Mouse (Mus musculus) limb, embryonic 11.5 days (tissue): Measurements from ENCODE around the gene Tst. TPM values are rescaled to one million over a fixed set of nuclear protein-coding genes. Genes with fewer than 3 reads are reported as not detected.

Experiments used
- ATAC-seq: fragments of 200-750 bp; cut with Nextera tagmentation; 2 replicates; pipeline ENCODE4 v1.8.0; 2017; ENCODE audit warnings: low read depth; ENCODE audit not compliant: insufficient number of reproducible peaks, low FRiP score, low TSS enrichment
- DNase-seq: peaks from one replicate; pipeline ENCODE4 v3.0.0-alpha.2; 2015; ENCODE audit warnings: low spot score
- H3K27ac ChIP-seq: fragments of 300-500 bp; sonication (generic); replicated peaks from 2 replicates; pipeline ENCODE4 v1.5.1; 2014; ENCODE audit warnings: low read depth, mild to moderate bottlenecking, low read length
- H3K27me3 ChIP-seq: fragments of 300-500 bp; sonication (generic); 2 replicates; pipeline ENCODE4 v1.6.1; 2014; ENCODE audit warnings: mild to moderate bottlenecking, low read length, mixed read lengths; ENCODE audit not compliant: control insufficient read depth, insufficient read depth
- H3K36me3 ChIP-seq: fragments of 300-500 bp; sonication (generic); 2 replicates; pipeline ENCODE4 v1.6.1; 2014; ENCODE audit warnings: mild to moderate bottlenecking, low read length, moderate library complexity, mixed read lengths; ENCODE audit not compliant: control insufficient read depth, insufficient read depth
- H3K4me1 ChIP-seq: fragments of 300-500 bp; sonication (generic); 2 replicates; pipeline ENCODE4 v1.6.1; 2014; ENCODE audit warnings: low read length, mixed read lengths; ENCODE audit not compliant: control insufficient read depth, insufficient read depth
- H3K4me2 ChIP-seq: fragments of 300-500 bp; sonication (generic); 2 replicates; pipeline ENCODE4 v1.6.1; 2014; ENCODE audit warnings: low read depth, mild to moderate bottlenecking, moderate library complexity; ENCODE audit not compliant: severe bottlenecking
- H3K4me3 ChIP-seq: fragments of 300-500 bp; sonication (generic); 2 replicates; pipeline ENCODE4 v1.5.1; 2014; ENCODE audit warnings: low read depth, low read length
- H3K9ac ChIP-seq: fragments of 300-500 bp; sonication (generic); 2 replicates; pipeline ENCODE4 v1.6.1; 2014; ENCODE audit warnings: mild to moderate bottlenecking, low read length
- H3K9me3 ChIP-seq: fragments of 300-500 bp; sonication (generic); 2 replicates; pipeline ENCODE4 v1.6.1; 2016; ENCODE audit warnings: low read length; ENCODE audit not compliant: control insufficient read depth
- WGBS: fragments of 180-500 bp; shearing (Covaris S2); extraction: QIAGEN DNeasy Blood & Tissue Kit; methylation state at CpG from one replicate; pipeline ENCODE4 v1.1.7; 2014; 5-methylcytosine and 5-hydroxymethylcytosine counted together
- polyA plus RNA-seq: library from polyadenylated mRNA; unstranded; fragments of >200 nt; fragmentation: Nextera tagmentation; extraction: Ambion mirVana; gene quantifications from 2 replicates; pipeline ENCODE4 v1.2.1, GENCODE M21; 2014

Gene Tst
- polyA plus RNA-seq, 1 experiment from 2014 or later: 7.8 TPM

DNA sequence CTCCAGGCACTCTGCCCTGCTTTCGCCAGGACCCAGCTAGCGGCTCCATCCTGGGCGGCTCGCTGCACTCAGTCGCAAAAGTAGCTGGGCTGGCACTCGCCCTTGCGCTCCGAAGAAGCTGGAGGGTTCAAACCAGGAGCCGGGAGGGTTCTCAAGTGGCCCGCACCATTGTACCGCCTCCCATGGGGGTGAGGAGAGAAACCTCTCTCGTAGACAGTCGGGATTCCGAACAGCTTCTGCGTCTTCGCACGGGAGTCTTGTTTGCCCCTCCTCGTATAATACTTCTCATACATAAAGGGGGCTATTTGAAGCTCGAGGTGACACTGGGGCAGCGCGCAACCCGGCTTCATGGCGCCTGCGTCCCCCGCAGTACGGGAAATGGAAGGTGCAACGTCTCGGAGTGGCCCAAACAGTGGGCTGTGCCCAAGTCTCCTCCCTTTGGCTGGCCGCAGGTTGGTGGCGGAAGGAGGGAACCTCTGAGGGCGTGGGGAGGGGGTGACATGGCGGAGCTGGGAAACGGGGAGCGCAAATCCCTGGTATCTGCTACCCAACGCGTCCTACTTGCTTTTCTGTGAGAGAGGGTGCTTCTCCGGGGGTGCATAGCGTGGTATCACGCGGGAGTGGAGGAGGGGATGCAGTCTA is 707 bp upstream of the Tst start, which contains the start of gene Mpst:
Mpst (plus strand) TSS at position 124 of the 642 bp plus-strand sequence.
- peak within 1 kb of the TSS; percentile 78 for H3K9ac ChIP-seq
- H3K9me3 ChIP-seq: no peaks in the 10 kb centered on the region
- H3K4me2 ChIP-seq: peak within 1 kb of the TSS; percentile 93
- ATAC-seq (peak; percentile 84), DNase-seq (peak; percentile 87)
- peaks cover 25% of the 10 kb centered on the region for H3K27me3 ChIP-seq
- WGBS: under 1% methylated on average over 40 of the region's 40 CpGs
- H3K4me1 ChIP-seq: peaks cover 18% of the 10 kb centered on the region
- peak within 1 kb of the TSS; percentile 75 for H3K27ac ChIP-seq
- H3K36me3 ChIP-seq: no peaks in the 10 kb centered on the region
- peak within 1 kb of the TSS; percentile 56 for H3K4me3 ChIP-seq

DNA sequence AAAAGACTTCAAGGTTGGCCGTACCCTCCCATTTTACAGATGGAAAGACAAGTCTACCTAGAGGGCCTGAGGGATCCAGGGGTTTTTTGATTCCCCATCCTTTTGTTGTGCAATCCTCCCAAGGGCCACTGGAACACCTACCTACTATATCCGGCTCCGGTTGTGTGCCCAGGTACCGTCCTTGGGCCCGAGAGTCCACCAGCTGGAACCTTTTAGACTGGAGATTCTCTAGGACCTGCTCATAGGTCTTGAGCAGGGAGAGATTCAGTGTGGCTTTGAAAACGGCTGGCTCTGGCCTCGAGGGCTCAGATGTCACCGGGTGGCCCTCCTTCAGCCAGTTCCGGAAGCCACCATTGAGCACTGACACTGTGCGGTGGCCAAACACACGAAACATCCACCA is 609 bp downstream of the Tst start:
- no peaks in the 10 kb centered on the region for H3K36me3 ChIP-seq
- WGBS: 57% methylated on average over 11 of the region's 11 CpGs
- peak overlapping the region; percentile 93 for H3K4me2 ChIP-seq
- H3K27ac ChIP-seq: no peak overlapping the region
- ATAC-seq: no peak
- peak overlapping the region; percentile 56; the same call in 1 of the 2 replicates for H3K4me3 ChIP-seq
- no peaks in the 10 kb centered on the region for H3K9me3 ChIP-seq
- no peak for DNase-seq
- H3K27me3 ChIP-seq: peaks cover 15% of the 10 kb centered on the region
- no peak overlapping the region; the same call in 1 of the 2 replicates for H3K9ac ChIP-seq
- peaks cover 18% of the 10 kb centered on the region for H3K4me1 ChIP-seq

DNA sequence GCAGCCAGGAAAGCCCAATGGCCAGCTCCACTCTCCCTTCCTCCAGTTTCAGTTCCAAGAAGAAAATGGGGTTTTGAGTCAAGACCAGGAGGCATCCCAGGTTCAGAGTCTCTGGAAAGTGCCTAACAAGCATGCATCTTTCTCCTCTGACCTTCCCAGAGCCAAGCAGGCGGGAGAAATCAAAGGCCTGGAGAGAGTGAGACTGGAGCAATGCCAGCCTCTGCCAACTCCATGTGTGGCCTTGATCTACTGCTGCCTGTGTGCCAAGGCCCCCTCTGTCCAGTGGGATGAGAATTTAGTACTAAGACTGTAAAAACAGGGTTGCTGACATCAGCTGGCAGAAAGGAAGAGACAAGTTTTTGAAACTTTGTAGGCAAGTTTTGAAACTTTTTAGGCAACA is 1.8 kb downstream of the Tst start:
- WGBS: 60% methylated on average over 1 of the region's 1 CpGs
- Histone ChIP-seq H3K9me3 (no peaks in the 10 kb centered on the region), H3K4me3 (no peak overlapping the region), H3K4me1 (peaks cover 13% of the 10 kb centered on the region), H3K36me3 (no peaks in the 10 kb centered on the region), H3K4me2 (no peak overlapping the region), H3K9ac (no peak overlapping the region), H3K27ac (no peak overlapping the region), H3K27me3 (peaks cover 3% of the 10 kb centered on the region)
- no peak for DNase-seq
- ATAC-seq: no peak

DNA sequence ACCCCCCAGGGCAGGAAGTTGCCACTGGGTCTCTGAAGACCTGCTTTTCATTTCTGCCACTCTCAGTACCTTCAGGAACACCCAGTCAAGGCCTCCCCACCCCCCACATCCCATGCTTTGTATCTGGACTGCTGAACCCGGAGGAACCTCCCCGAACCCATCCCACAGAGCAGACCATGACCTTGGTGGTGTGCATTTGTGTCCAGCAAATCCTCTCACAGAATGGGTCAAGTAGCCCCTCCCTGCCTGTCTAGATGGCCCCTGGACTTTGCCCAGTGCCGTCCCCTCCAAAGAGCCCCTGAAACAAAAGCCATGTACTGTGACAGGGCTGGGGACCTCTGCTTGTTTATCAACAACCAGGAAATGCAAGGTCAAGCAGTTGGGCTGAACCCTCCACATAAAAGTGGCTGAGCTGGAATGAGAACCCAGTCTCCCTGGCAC is 2.4 kb downstream of the Tst start:
- no peak for DNase-seq
- Histone ChIP-seq H3K4me3 (no peak overlapping the region), H3K9ac (no peak overlapping the region), H3K27me3 (no peaks in the 10 kb centered on the region), H3K27ac (no peak overlapping the region), H3K9me3 (no peaks in the 10 kb centered on the region), H3K4me1 (peaks cover 13% of the 10 kb centered on the region), H3K4me2 (no peak overlapping the region), H3K36me3 (no peaks in the 10 kb centered on the region)
- 72% methylated on average over 3 of the region's 3 CpGs for WGBS
- ATAC-seq: no peak

DNA sequence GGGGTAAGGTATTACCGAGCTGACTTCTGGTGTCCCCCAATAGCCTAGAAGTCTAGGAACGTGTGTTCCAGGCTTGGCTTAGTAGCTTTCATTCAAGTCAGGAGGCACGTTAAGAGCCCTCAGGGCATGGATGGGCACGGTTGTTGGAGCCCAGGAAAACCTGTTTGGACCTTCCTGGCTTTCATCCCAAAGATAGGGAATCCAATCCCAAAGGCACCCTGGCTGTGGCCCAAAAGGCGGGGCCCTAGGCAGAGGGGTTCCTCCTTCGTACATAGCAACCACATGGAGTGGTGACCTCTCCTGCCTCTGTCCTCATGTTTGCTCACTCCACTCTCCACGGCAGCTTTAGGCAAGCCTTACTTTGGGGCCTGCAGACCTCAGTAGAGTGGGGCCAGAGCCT is 3.3 kb downstream of the Tst start:
- Histone ChIP-seq H3K36me3 (no peaks in the 10 kb centered on the region), H3K4me2 (no peak overlapping the region), H3K27ac (no peak overlapping the region), H3K4me1 (peaks cover 13% of the 10 kb centered on the region), H3K27me3 (no peaks in the 10 kb centered on the region), H3K4me3 (no peak overlapping the region), H3K9ac (no peak overlapping the region), H3K9me3 (no peaks in the 10 kb centered on the region)
- 85% methylated on average over 7 of the region's 7 CpGs for WGBS
- no peak for DNase-seq
- no peak for ATAC-seq

DNA sequence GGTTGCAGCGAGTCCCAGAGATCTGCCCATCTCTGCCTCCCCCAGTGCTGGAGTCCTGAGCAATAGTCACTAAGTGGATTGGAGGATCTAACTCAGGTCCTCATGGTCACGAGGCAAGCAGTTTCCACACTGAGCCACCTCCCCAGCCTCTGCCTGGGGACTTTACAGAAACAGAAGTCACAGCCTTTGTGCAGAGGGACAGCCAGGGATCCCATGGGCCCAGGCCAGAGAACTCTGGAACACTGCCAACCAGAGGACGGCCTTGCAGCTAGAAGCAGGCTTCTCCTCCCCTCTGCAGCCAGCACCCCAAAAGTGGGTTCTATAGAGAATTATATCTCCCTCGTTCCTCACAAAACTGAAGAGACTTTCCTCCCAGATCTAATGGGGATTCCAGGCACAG is 3.8 kb downstream of the Tst start:
- no peak overlapping the region for H3K9ac ChIP-seq
- no peak overlapping the region for H3K4me2 ChIP-seq
- no peak for DNase-seq
- H3K4me1 ChIP-seq: peaks cover 8% of the 10 kb centered on the region
- no peak overlapping the region for H3K27ac ChIP-seq
- no peaks in the 10 kb centered on the region for H3K9me3 ChIP-seq
- H3K36me3 ChIP-seq: no peaks in the 10 kb centered on the region
- 79% methylated on average over 4 of the region's 4 CpGs for WGBS
- no peak for ATAC-seq
- H3K4me3 ChIP-seq: no peak overlapping the region
- H3K27me3 ChIP-seq: no peaks in the 10 kb centered on the region

DNA sequence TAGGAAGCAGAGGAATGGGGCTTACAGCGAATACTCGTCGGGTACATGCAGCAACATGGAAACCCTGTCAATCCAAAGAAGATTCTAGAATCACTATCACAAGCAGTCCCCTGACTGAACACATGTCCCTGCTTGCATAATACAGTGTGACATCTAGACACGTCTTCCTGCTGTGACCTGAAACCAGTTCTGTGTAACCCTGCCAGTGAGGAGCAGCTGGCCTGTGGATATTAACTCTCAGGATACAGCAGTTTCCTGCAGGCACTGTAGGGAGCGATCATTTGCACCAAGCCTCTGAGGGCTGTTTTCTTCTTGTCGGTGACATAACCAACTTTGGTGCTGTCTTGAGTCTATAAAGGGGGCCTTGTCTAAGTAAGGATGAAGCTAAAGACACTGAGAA is 4.4 kb downstream of the Tst start:
- no peak for DNase-seq

DNA sequence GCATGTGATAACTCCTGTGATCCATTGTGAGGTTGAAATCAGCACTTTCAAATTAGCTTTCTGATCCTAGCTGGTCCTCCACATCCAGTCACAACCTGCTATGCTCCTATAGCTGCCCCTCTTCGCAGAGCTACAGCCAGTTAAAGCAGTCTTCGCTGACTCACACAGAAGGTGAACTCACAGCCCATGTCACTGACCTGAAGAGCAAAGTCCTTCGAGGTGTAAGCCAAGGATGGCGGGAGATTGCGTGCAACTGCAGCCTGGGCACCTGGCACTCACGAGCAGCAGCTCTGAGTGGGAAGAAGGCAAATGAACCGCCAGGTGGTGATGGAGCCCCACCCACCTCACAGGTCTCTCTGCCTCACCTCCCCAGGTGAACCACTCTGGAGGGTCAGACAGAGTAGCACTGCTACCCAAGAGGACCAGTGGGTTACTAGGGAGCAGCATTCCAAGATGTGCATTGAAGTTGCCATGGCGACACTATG is 10.2 kb downstream of the Tst start, which contains the start of gene Tex33:
Tex33 (minus strand) TSS at position 435 of the 485 bp plus-strand sequence.
- H3K9ac ChIP-seq: no peak within 1 kb of the TSS
- H3K9me3 ChIP-seq: no peaks in the 10 kb centered on the region
- H3K36me3 ChIP-seq: no peaks in the 10 kb centered on the region
- 82% methylated on average over 8 of the region's 8 CpGs for WGBS
- H3K27ac ChIP-seq: no peak within 1 kb of the TSS
- H3K4me1 ChIP-seq: no peaks in the 10 kb centered on the region
- no peak for ATAC-seq
- H3K4me3 ChIP-seq: no peak within 1 kb of the TSS
- H3K4me2 ChIP-seq: no peak within 1 kb of the TSS
- H3K27me3 ChIP-seq: no peaks in the 10 kb centered on the region
- DNase-seq: no peak

More for the DNA sequence above, 4.4 kb downstream of the Tst start:
- no peaks in the 10 kb centered on the region for H3K36me3 ChIP-seq
- ATAC-seq: no peak
- no peaks in the 10 kb centered on the region for H3K9me3 ChIP-seq
- H3K4me3 ChIP-seq: no peak overlapping the region
- no peak overlapping the region for H3K27ac ChIP-seq
- no peaks in the 10 kb centered on the region for H3K27me3 ChIP-seq
- no peak overlapping the region for H3K9ac ChIP-seq
- peaks cover 8% of the 10 kb centered on the region for H3K4me1 ChIP-seq
- 80% methylated on average over 6 of the region's 6 CpGs for WGBS
- H3K4me2 ChIP-seq: no peak overlapping the region
